Mouse (Mus musculus) olfactory bulb, adult 2 months (tissue): ENCODE measurements around the gene Twnk. TPM values are rescaled to one million over a fixed set of nuclear protein-coding genes. Genes with fewer than 3 reads are reported as not detected.

Experiments
- H3K27ac ChIP-seq: fragments of 200-500 bp; 2 replicates; pipeline ENCODE4 v1.5.1; 2012; ENCODE audit warnings: low read depth, low read length; ENCODE audit not compliant: insufficient read depth
- H3K4me1 ChIP-seq: fragments of 200-500 bp; 2 replicates; pipeline ENCODE4 v1.6.1; 2012; ENCODE audit warnings: low read length; ENCODE audit not compliant: control insufficient read depth, insufficient read depth
- H3K4me3 ChIP-seq: fragments of 200-500 bp; 2 replicates; pipeline ENCODE4 v1.5.1; 2012; ENCODE audit warnings: mild to moderate bottlenecking, low read depth, low read length, moderate library complexity; ENCODE audit not compliant: insufficient read depth
- CTCF ChIP-seq: fragments of 200-500 bp; IDR thresholded peaks from 2 replicates; pipeline ENCODE4 v1.5.1; 2012; ENCODE audit warnings: low read depth, mild to moderate bottlenecking, low read length, moderate library complexity; ENCODE audit not compliant: insufficient read depth
- POLR2A ChIP-seq: fragments of 200-500 bp; IDR thresholded peaks from 2 replicates; pipeline ENCODE4 v1.6.1; 2012; ENCODE audit warnings: mild to moderate bottlenecking, low read depth, low read length, moderate library complexity; ENCODE audit not compliant: insufficient read depth
- WGBS: fragments of 180-500 bp; shearing (Covaris S2); methylation state at CpG from one replicate; pipeline ENCODE4 v1.1.7; 2018; 5-methylcytosine and 5-hydroxymethylcytosine counted together
- polyA plus RNA-seq: library from polyadenylated mRNA; stranded (reverse); fragments of >200 nt; gene quantifications from 2 replicates; pipeline ENCODE4 v1.2.4, GENCODE M21; 2012; ENCODE audit warnings: low replicate concordance; ENCODE audit not compliant: missing spikeins, insufficient read depth, insufficient read length

Twnk gene
- polyA plus RNA-seq = not detected in 2 replicates

GRCm38 (mm10) chr19:45005444-45005843 is at the start of gene Twnk:
Gene Twnk (plus strand): TSS chr19:45005663.
- TF ChIP-seq POLR2A (no peak), CTCF (no peak)
- Histone ChIP-seq H3K27ac (peak within 1 kb of the TSS; percentile 40), H3K4me3 (peak within 1 kb of the TSS; percentile 68), H3K4me1 (peaks cover 26% of the 10 kb centered on the region)
- WGBS = 7% methylated on average over 16 of the region's 16 CpGs

- H3K4me3 ChIP-seq = no peak overlapping the region
- H3K27ac ChIP-seq = no peak overlapping the region
- H3K4me1 ChIP-seq = no peaks in the 10 kb centered on the region
- TF ChIP-seq POLR2A = no peak
- no peak for TF ChIP-seq CTCF
- WGBS = 98% methylated on average over 2 of the region's 2 CpGs
Measured at GRCm38 (mm10) chr19:44959633-44960032, 45.8 kb upstream of the Twnk start.

DNA sequence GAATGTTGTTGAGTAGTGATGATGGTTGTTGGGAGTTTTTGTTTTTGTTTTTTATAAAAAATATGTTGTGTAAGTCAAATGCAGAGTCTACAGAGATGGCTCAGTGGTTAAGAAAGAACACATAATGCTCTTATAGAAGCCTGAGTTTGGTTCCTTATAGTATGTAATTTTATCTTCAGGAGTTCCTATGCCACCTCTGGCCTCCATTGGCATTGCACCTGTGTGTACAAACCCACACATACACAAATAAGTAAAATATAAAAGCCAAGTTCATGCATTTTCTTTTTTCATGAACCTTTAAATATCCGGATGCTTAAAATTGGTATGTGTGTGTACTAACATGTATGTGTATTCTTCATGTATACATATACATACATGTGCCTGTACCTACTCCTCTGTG is 39.5 kb upstream of the Twnk start:
- TF ChIP-seq POLR2A (no peak), CTCF (no peak)
- H3K4me1 ChIP-seq = no peaks in the 10 kb centered on the region
- no peak overlapping the region for H3K4me3 ChIP-seq
- 100% methylated on average over 1 of the region's 1 CpGs for WGBS
- H3K27ac ChIP-seq = no peak overlapping the region

DNA sequence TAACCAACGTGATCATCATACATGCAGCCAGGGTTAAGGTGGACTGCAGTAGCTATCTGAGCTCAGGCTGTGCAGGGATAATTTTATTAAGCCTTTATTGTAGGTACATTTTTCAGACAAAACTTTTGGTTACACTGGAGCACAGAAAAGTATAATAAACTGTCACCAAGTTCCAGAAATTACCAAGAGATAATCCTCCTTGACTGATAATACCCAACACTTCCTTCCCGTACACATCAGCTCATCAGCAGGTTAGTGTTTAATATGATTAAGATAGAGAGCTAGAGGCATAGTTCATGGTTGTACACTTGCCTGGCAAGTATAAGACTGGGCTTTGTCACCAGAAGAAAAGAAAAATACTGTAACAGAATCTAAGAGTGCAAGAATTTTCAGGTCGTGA is 37.1 kb upstream of the Twnk start:
- Histone ChIP-seq H3K4me1 (no peaks in the 10 kb centered on the region), H3K4me3 (no peak overlapping the region), H3K27ac (no peak overlapping the region)
- WGBS = 87% methylated on average over 3 of the region's 3 CpGs
- TF ChIP-seq CTCF (no peak), POLR2A (no peak)

- Histone ChIP-seq H3K4me3 (no peak overlapping the region), H3K27ac (no peak overlapping the region), H3K4me1 (no peaks in the 10 kb centered on the region)
- WGBS = 78% methylated on average over 6 of the region's 6 CpGs
- no peak for TF ChIP-seq CTCF
- no peak for TF ChIP-seq POLR2A
Measured at GRCm38 (mm10) chr19:44976636-44977035, 28.8 kb upstream of the Twnk start.

- Histone ChIP-seq H3K27ac (no peak overlapping the region), H3K4me1 (no peaks in the 10 kb centered on the region), H3K4me3 (no peak overlapping the region)
- WGBS = 83% methylated on average over 6 of the region's 6 CpGs
- no peak for TF ChIP-seq POLR2A
- TF ChIP-seq CTCF = no peak
Measured at GRCm38 (mm10) chr19:44977148-44977547, 28.3 kb upstream of the Twnk start.

- TF ChIP-seq POLR2A (no peak), CTCF (no peak)
- Histone ChIP-seq H3K4me1 (no peaks in the 10 kb centered on the region), H3K27ac (no peak overlapping the region), H3K4me3 (no peak overlapping the region)
- 79% methylated on average over 2 of the region's 2 CpGs for WGBS
Measured at GRCm38 (mm10) chr19:44980787-44981186, 24.7 kb upstream of the Twnk start.

DNA sequence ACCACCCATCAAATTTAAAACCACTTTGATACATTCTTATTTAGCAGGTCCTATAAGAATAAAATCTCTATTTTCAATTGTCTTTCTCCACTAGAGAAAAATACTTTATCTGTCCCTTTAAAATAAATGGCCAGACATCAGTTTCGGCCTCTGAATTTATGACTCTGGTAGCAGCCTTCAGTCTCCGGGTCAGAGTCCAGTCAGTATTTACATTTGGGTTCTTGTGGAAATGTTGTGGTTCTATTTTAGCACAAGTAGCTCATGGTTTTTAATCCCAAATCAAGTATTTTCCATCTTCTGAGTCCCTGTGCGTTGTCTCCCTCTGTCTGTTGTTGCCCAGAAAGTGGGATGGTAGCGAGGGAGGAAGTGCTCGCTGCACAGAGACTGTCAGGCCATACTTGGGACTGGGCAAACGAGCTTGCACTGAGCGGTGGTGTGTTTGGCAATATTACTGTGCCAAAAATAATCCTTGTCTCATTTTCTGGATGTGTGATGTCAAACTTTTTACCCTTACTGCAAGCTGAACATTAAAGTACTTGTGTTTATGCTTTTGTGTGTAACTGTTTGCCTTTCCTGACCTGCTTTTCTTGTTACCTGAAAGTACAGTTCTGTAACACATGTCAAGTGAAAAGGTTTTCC is 22.9 kb upstream of the Twnk start:
- TF ChIP-seq POLR2A = no peak
- TF ChIP-seq CTCF = no peak
- H3K4me1 ChIP-seq = no peaks in the 10 kb centered on the region
- 64% methylated on average over 7 of the region's 7 CpGs for WGBS
- no peak overlapping the region for H3K4me3 ChIP-seq
- H3K27ac ChIP-seq = no peak overlapping the region

DNA sequence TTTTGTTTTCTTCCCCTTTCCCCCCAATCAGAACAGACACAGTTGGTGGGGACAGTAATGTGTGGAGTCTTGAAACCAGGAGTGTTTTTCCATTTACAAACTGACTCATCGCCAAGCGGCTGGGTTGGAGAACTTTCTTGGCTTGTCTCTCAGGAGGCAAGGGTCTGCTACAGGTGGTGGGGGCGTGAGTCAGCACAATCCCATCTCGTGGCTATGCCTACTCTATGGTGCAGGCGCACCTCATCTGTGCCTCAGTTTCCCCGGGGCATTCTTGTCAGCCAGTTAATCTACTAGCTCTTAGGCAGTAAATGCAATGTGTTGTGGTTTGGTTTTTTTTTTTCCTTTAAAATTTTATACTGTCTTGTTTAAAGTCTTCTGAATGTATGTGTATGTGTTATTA is 22.1 kb upstream of the Twnk start:
- Histone ChIP-seq H3K4me1 (no peaks in the 10 kb centered on the region), H3K27ac (no peak overlapping the region), H3K4me3 (no peak overlapping the region)
- TF ChIP-seq CTCF (no peak), POLR2A (no peak)
- 76% methylated on average over 6 of the region's 6 CpGs for WGBS

GRCm38 (mm10) chr19:44984420-44984819 is 21.0 kb upstream of the Twnk start:
- 0 out of 2 replicates have a peak, but pooled peaks cover 2% of the 10 kb centered on the region for H3K4me1 ChIP-seq
- H3K4me3 ChIP-seq = no peak overlapping the region
- no peak overlapping the region for H3K27ac ChIP-seq
- TF ChIP-seq CTCF (no peak), POLR2A (no peak)
- WGBS = 96% methylated on average over 4 of the region's 4 CpGs
